16 mouse cellular contexts compared by ENCODE assay signal in the genomic region with DNA sequence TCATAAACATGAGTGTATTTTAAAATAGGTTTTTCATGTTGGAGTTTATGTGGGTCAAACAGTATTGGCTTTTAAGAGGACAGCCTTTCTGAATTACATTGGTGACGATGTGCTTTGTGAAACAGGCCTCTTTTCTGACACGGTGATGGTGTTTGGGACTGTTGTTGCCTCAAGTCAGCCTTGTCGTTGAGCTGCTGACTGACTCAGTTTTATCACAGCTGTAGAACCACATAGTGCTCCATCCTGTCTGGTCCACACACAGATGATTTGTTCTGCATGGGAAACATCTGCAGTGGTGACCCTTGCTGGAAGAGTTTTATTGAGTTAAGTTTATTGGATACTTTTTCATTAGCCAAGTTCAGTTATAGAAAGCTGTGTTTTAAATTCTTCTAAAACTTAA.
"Had no signal": no experiment of that assay in that cellular context is flagged by ENCODE, and none has a peak within 500 bp of the region (broad histone marks: within the 10 kb centered on the region; RNA-seq: fewer than 3 reads in every experiment).

No protein-coding gene starts in this region.

- H3K9me3 ChIP-seq: liver, embryonic 13.5 days; liver, embryonic 15.5 days; lung, embryonic 15.5 days; megakaryocyte, embryonic 14.5 days; midbrain, embryonic 13.5 days; midbrain, embryonic 15.5 days; neural tube, embryonic 12.5 days; stomach, embryonic 15.5 days had no signal

- H3K27me3 ChIP-seq: liver, embryonic 15.5 days; lung, embryonic 15.5 days; midbrain, embryonic 13.5 days; midbrain, embryonic 15.5 days; neural tube, embryonic 12.5 days; stomach, embryonic 15.5 days had no signal

- H3K4me3 ChIP-seq: liver, embryonic 13.5 days; liver, embryonic 15.5 days; lung, embryonic 15.5 days; megakaryocyte, embryonic 14.5 days; midbrain, embryonic 13.5 days; midbrain, embryonic 15.5 days; neural tube, embryonic 12.5 days; stomach, embryonic 15.5 days had no signal

- H3K27ac ChIP-seq: liver, embryonic 13.5 days; liver, embryonic 15.5 days; lung, embryonic 15.5 days; macrophage; midbrain, embryonic 13.5 days; midbrain, embryonic 15.5 days; neural tube, embryonic 12.5 days; stomach, embryonic 15.5 days; stomach, postnatal 0 days had no signal

- H3K4me1 ChIP-seq: liver, embryonic 15.5 days; lung, embryonic 15.5 days; megakaryocyte, embryonic 14.5 days; midbrain, embryonic 13.5 days; midbrain, embryonic 15.5 days; neural tube, embryonic 12.5 days; stomach, embryonic 15.5 days had no signal

- H3K9ac ChIP-seq: liver, embryonic 13.5 days; liver, embryonic 15.5 days; liver, postnatal 0 days; lung, embryonic 15.5 days; midbrain, embryonic 13.5 days; midbrain, embryonic 15.5 days; neural tube, embryonic 12.5 days; stomach, embryonic 15.5 days had no signal

- ATAC-seq: liver, postnatal 0 days; midbrain, embryonic 13.5 days; midbrain, embryonic 15.5 days had no signal

- DNase-seq: liver, embryonic 13.5 days; liver, postnatal 0 days; right cerebral cortex, postnatal 14 days; thymus, adult 2 months; thymus, postnatal 25 days; thymus, postnatal 4 days had no signal

- H3K36me3 ChIP-seq: liver, embryonic 13.5 days; liver, embryonic 15.5 days; lung, embryonic 15.5 days; midbrain, embryonic 13.5 days; midbrain, embryonic 15.5 days; neural tube, embryonic 12.5 days; stomach, embryonic 15.5 days had no signal

- H3K4me2 ChIP-seq: liver, embryonic 13.5 days; liver, embryonic 15.5 days; lung, embryonic 15.5 days; midbrain, embryonic 11.5 days; midbrain, embryonic 13.5 days; midbrain, embryonic 15.5 days; neural tube, embryonic 12.5 days; stomach, embryonic 15.5 days had no signal
